Mouse (Mus musculus) ES-CJ7 (cell line): Measurements from ENCODE around the gene Ciapin1.

Experiments used
- DNase-seq: peaks from one replicate; pipeline ENCODE4 v3.0.0; 2011; ENCODE audit warnings: low read depth, low spot score

The Ciapin1 gene

GRCm38 (mm10) chr8:94808372-94808771 is 29.8 kb downstream of the Ciapin1 start:
- DNase-seq = no peak

- DNase-seq = no peak
Measured at GRCm38 (mm10) chr8:94807506-94807905, 30.7 kb downstream of the Ciapin1 start.

- no peak for DNase-seq
Measured at GRCm38 (mm10) chr8:94805811-94806210, 32.3 kb downstream of the Ciapin1 start.

- no peak for DNase-seq
Measured at GRCm38 (mm10) chr8:94804546-94805340, 33.4 kb downstream of the Ciapin1 start.

GRCm38 (mm10) chr8:94803551-94803950 is 34.6 kb downstream of the Ciapin1 start:
- no peak for DNase-seq

- no peak for DNase-seq
Measured at GRCm38 (mm10) chr8:94802375-94802774, 35.8 kb downstream of the Ciapin1 start.

- peak; percentile 81 for DNase-seq
Measured at GRCm38 (mm10) chr8:94801293-94802095, 36.7 kb downstream of the Ciapin1 start.

GRCm38 (mm10) chr8:94800278-94800968 is 37.7 kb downstream of the Ciapin1 start:
- peak; percentile 76 for DNase-seq

GRCm38 (mm10) chr8:94794782-94795181 is 43.4 kb downstream of the Ciapin1 start:
- DNase-seq = no peak

- no peak for DNase-seq
Measured at GRCm38 (mm10) chr8:94794368-94794767, 43.8 kb downstream of the Ciapin1 start.

GRCm38 (mm10) chr8:94789256-94789955 is 48.8 kb downstream of the Ciapin1 start:
- no peak for DNase-seq

- peak; percentile 76 for DNase-seq
Measured at GRCm38 (mm10) chr8:94787524-94788501, 50.3 kb downstream of the Ciapin1 start.

- no peak for DNase-seq
Measured at GRCm38 (mm10) chr8:94785995-94786595, 52.1 kb downstream of the Ciapin1 start.

- DNase-seq = peak; percentile 81
Measured at GRCm38 (mm10) chr8:94785247-94785985, 52.7 kb downstream of the Ciapin1 start.

- DNase-seq = no peak
Measured at GRCm38 (mm10) chr8:94783890-94784289, 54.3 kb downstream of the Ciapin1 start.

- peak; percentile 76 for DNase-seq
Measured at GRCm38 (mm10) chr8:94781838-94782235, 56.3 kb downstream of the Ciapin1 start.

GRCm38 (mm10) chr8:94781155-94781837 is 56.9 kb downstream of the Ciapin1 start:
- DNase-seq = no peak

- DNase-seq = no peak
Measured at GRCm38 (mm10) chr8:94780491-94781154, 57.5 kb downstream of the Ciapin1 start.
